ENCODE assay signal across 22 mouse cellular contexts in the genomic region with DNA sequence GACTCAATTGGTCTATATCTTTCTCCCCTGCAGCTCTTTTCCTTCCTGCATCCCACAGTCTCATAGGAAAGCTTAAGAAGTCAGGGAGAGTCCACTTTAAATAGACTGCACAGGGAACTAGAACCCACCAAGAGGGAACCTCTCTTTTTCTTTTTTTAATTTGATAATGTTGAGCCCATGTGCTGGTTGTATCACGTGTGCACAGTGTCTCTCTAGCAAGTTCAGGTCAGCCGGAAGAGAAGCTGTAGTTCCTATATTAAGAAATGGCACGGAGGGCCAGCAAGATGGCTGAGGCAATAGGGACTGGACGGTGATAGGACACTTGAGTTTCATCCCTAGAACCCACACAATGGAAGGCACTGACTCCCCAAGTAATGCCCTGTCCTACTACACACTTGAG. TPM values are rescaled to one million over a fixed set of nuclear protein-coding genes. Genes with fewer than 3 reads are reported as not detected.
DNase-seq lines count a peak whose midpoint lies in the region; ATAC-seq lines count a peak whose summit lies in the region.
"Had no signal": no experiment of that assay in that cellular context is flagged by ENCODE, and none has a peak within 500 bp of the region (broad histone marks: within the 10 kb centered on the region; RNA-seq: fewer than 3 reads in every experiment).

No protein-coding gene starts in this region.

- no peak overlapping the region for H3K9ac ChIP-seq in lung, embryonic 15.5 days
- H3K9ac ChIP-seq in liver, embryonic 16.5 days (ENCODE audit: low read depth, low read length) = no peak overlapping the region
- H3K9ac ChIP-seq: embryonic facial prominence, embryonic 12.5 days; forebrain, embryonic 12.5 days; forebrain, postnatal 0 days; hindbrain, embryonic 14.5 days; kidney, embryonic 15.5 days had no signal

- 0 out of 2 replicates have a peak overlapping the region, but pooled peaks have one; percentile 22 for H3K27ac ChIP-seq in lung, embryonic 15.5 days
- peak overlapping the region; percentile 82 for H3K27ac ChIP-seq in liver, embryonic 16.5 days (ENCODE audit: low read length)
- H3K27ac ChIP-seq: embryonic facial prominence, embryonic 12.5 days; forebrain, embryonic 12.5 days; hindbrain, embryonic 14.5 days had no signal

- H3K4me2 ChIP-seq in lung, embryonic 15.5 days = no peak overlapping the region
- no peak overlapping the region for H3K4me2 ChIP-seq in liver, embryonic 16.5 days (ENCODE audit: low read depth, low read length)
- H3K4me2 ChIP-seq: embryonic facial prominence, embryonic 12.5 days; forebrain, embryonic 12.5 days; heart, embryonic 11.5 days; hindbrain, embryonic 14.5 days; midbrain, embryonic 11.5 days had no signal

- H3K9me3 ChIP-seq in lung, embryonic 15.5 days = no peaks in the 10 kb centered on the region
- no peaks in the 10 kb centered on the region for H3K9me3 ChIP-seq in liver, embryonic 16.5 days (replicated peaks; ENCODE audit: control insufficient read depth, low read length)
- H3K9me3 ChIP-seq: embryonic facial prominence, embryonic 12.5 days; forebrain, embryonic 12.5 days; kidney, embryonic 15.5 days had no signal

- DNase-seq in lung, postnatal 36 days = no peak
- no peak for DNase-seq in frontal cortex, postnatal 10 days (ENCODE audit: low spot score in 2 of 2)
- no peak for DNase-seq in cerebellum, adult 18-20 months
- DNase-seq in kidney, adult 8-10 months = no peak
- DNase-seq: B cell, adult 2 months; cerebellum, adult 9-11 months; embryo, embryonic 11 days; forebrain, postnatal 0 days; gastrocnemius, postnatal 14 days; kidney, adult 11 months; right cerebral cortex, postnatal 4 days had no signal

- H3K27me3 ChIP-seq in lung, embryonic 15.5 days = no peaks in the 10 kb centered on the region
- H3K27me3 ChIP-seq in liver, embryonic 16.5 days (ENCODE audit: control insufficient read depth, insufficient read depth, low read depth, low read length) = no peaks in the 10 kb centered on the region
- H3K27me3 ChIP-seq: embryonic facial prominence, embryonic 12.5 days; kidney, embryonic 15.5 days had no signal

- no peaks in the 10 kb centered on the region for H3K36me3 ChIP-seq in lung, embryonic 15.5 days
- H3K36me3 ChIP-seq in liver, embryonic 16.5 days (ENCODE audit: control insufficient read depth, insufficient read depth) = no peaks in the 10 kb centered on the region
- H3K36me3 ChIP-seq: embryonic facial prominence, embryonic 12.5 days; forebrain, embryonic 12.5 days; kidney, embryonic 15.5 days had no signal

- no peak overlapping the region for H3K4me3 ChIP-seq in lung, embryonic 15.5 days
- H3K4me3 ChIP-seq in liver, embryonic 16.5 days (ENCODE audit: low read depth, low read length) = no peak overlapping the region
- H3K4me3 ChIP-seq: embryonic facial prominence, embryonic 12.5 days; forebrain, embryonic 12.5 days; kidney, embryonic 15.5 days had no signal

- peaks cover 46% of the 10 kb centered on the region for H3K4me1 ChIP-seq in lung, embryonic 15.5 days
- peaks cover 40% of the 10 kb centered on the region for H3K4me1 ChIP-seq in liver, embryonic 16.5 days (ENCODE audit: control insufficient read depth, low read depth, low read length)

- WGBS in lung, embryonic 15.5 days = 80% methylated on average over 4 of the region's 4 CpGs
- 61% methylated on average over 4 of the region's 4 CpGs for WGBS in liver, embryonic 16.5 days (ENCODE audit: insufficient replicate concordance)

- no peak for ATAC-seq in lung, embryonic 15.5 days (ENCODE audit: borderline replicate concordance, extremely low read depth, low FRiP score, low TSS enrichment)
- peak; percentile 13; the same call in 1 of the 2 replicates for ATAC-seq in granulocyte monocyte progenitor cell, adult 5-6 weeks (replicated peaks; ENCODE audit: poor library complexity, severe bottlenecking)
- no peak for ATAC-seq in liver, embryonic 16.5 days (ENCODE audit: low read depth)
- ATAC-seq: forebrain, postnatal 0 days; lung, postnatal 0 days; midbrain, embryonic 16.5 days had no signal

RNA-seq across cellular contexts. Expression of a gene that starts 11.1 kb away (rescaled TPM):
- 5.0 and 5.1 TPM in 2 replicates for polyA plus RNA-seq in lung, embryonic 15.5 days (2015; fragmentation: Nextera tagmentation; extraction: Ambion mirVana)
- 43.1 and 67.6 TPM in 2 replicates for total RNA-seq in granulocyte monocyte progenitor cell, adult 5-6 weeks (2014; fragmentation: Nextera tagmentation)
- total RNA-seq in granulocyte monocyte progenitor cell, adult 5-6 weeks (2017) = 29.8 and 36.0 TPM in 2 replicates
- polyA plus RNA-seq in liver, embryonic 16.5 days (2015; fragmentation: Nextera tagmentation; extraction: Ambion mirVana) = 4.2 and 5.7 TPM in 2 replicates
